Mouse (Mus musculus): Measurements from ENCODE around the gene Abcb9. TPM values are rescaled to one million over a fixed set of nuclear protein-coding genes. Genes with fewer than 3 reads are reported as not detected.

The Abcb9 gene
- total RNA-seq, 2 experiments from 2014 or later = 7.9 to 9.5 TPM

GRCm38 (mm10) chr5:124093852-124094604, 1.6 kb downstream of the Abcb9 start:
- DNase-seq = no peak

GRCm38 (mm10) chr5:124093120-124093794, 2.3 kb downstream of the Abcb9 start:
- DNase-seq = peak; percentile 29

- DNase-seq = peak; percentile 4
Observed at GRCm38 (mm10) chr5:124091951-124092406, 3.6 kb downstream of the Abcb9 start.

GRCm38 (mm10) chr5:124089868-124090267, 5.7 kb downstream of the Abcb9 start:
- DNase-seq = peak; percentile 51

GRCm38 (mm10) chr5:124086876-124087275, 8.7 kb downstream of the Abcb9 start:
- DNase-seq = no peak

- DNase-seq = no peak
Observed at GRCm38 (mm10) chr5:124085513-124085912, 10.1 kb downstream of the Abcb9 start.

GRCm38 (mm10) chr5:124084588-124085173, 10.9 kb downstream of the Abcb9 start:
- DNase-seq = peak; percentile 60

- DNase-seq = no peak
Observed at GRCm38 (mm10) chr5:124083850-124084587, 11.6 kb downstream of the Abcb9 start.

GRCm38 (mm10) chr5:124082941-124083688, 12.5 kb downstream of the Abcb9 start:
- DNase-seq = no peak

GRCm38 (mm10) chr5:124082447-124082846, 13.2 kb downstream of the Abcb9 start:
- no peak for DNase-seq

GRCm38 (mm10) chr5:124079880-124080279, 15.7 kb downstream of the Abcb9 start:
- no peak for DNase-seq

- DNase-seq = no peak
Observed at GRCm38 (mm10) chr5:124078794-124079416, 16.7 kb downstream of the Abcb9 start.

GRCm38 (mm10) chr5:124077856-124078460, 17.6 kb downstream of the Abcb9 start:
- DNase-seq = no peak

- DNase-seq = no peak
Observed at GRCm38 (mm10) chr5:124077241-124077640, 18.4 kb downstream of the Abcb9 start.

- no peak for DNase-seq
Observed at GRCm38 (mm10) chr5:124076559-124076958, 19.0 kb downstream of the Abcb9 start.

- no peak for DNase-seq
Observed at GRCm38 (mm10) chr5:124075716-124076115, 19.9 kb downstream of the Abcb9 start.

- DNase-seq = no peak
Observed at GRCm38 (mm10) chr5:124074845-124075307, 20.7 kb downstream of the Abcb9 start.

- DNase-seq = peak; percentile 71
Observed at GRCm38 (mm10) chr5:124073682-124074081, 21.9 kb downstream of the Abcb9 start.

GRCm38 (mm10) chr5:124069657-124070056, 25.9 kb downstream of the Abcb9 start:
- DNase-seq = no peak

- DNase-seq = no peak
Observed at GRCm38 (mm10) chr5:124062037-124062824, 33.4 kb downstream of the Abcb9 start.
